Mouse (Mus musculus) C2C12 (cell line): Measurements from ENCODE around the gene Nek7. TPM values are rescaled to one million over a fixed set of nuclear protein-coding genes. Genes with fewer than 3 reads are reported as not detected.

Experiments used
- H3K27me3 ChIP-seq: one replicate; pipeline ENCODE4 v1.6.1; 2011; ENCODE audit not compliant: control insufficient read depth, insufficient read depth, insufficient read length
- H3K36me3 ChIP-seq: one replicate; pipeline ENCODE4 v1.6.1; 2011; ENCODE audit not compliant: control insufficient read depth, insufficient read depth
- H3K4me3 ChIP-seq: one replicate; pipeline ENCODE4 v1.5.1; 2011; ENCODE audit warnings: mild to moderate bottlenecking, control low read depth; ENCODE audit not compliant: poor library complexity, insufficient read depth, severe bottlenecking
- H3K79me2 ChIP-seq: one replicate; pipeline ENCODE4 v1.6.1; 2011; ENCODE audit not compliant: control insufficient read depth, insufficient read depth
- H3K79me3 ChIP-seq: one replicate; pipeline ENCODE4 v1.6.1; 2011; ENCODE audit warnings: low read depth, control low read depth
- H3ac ChIP-seq: one replicate; pipeline ENCODE3; 2011; ENCODE audit warnings: low read depth; ENCODE audit not compliant: control insufficient read depth, insufficient read length
- CEBPB ChIP-seq: IDR thresholded peaks from one replicate; pipeline ENCODE4 v1.6.1; 2011; ENCODE audit warnings: low read depth, mild to moderate bottlenecking, control low read depth, moderate library complexity
- CTCF ChIP-seq: IDR thresholded peaks from one replicate; pipeline ENCODE4 v1.5.1; 2011; ENCODE audit not compliant: control insufficient read depth, insufficient read depth, insufficient read length
- FOSL1 ChIP-seq: IDR thresholded peaks from one replicate; pipeline ENCODE4 v1.8.0; 2011; ENCODE audit warnings: mild to moderate bottlenecking, low read length; ENCODE audit not compliant: poor library complexity, insufficient read depth, severe bottlenecking
- MAX ChIP-seq: IDR thresholded peaks from one replicate; pipeline ENCODE4 v1.6.1; 2011; ENCODE audit warnings: mild to moderate bottlenecking, control low read depth
- MYOD1 ChIP-seq: IDR thresholded peaks from one replicate; pipeline ENCODE4 v1.6.1; 2011; ENCODE audit warnings: low read depth; ENCODE audit not compliant: control insufficient read depth, insufficient read length
- MYOG ChIP-seq: IDR thresholded peaks from one replicate; pipeline ENCODE4 v1.6.1; 2011; ENCODE audit not compliant: control insufficient read depth, insufficient read length; ENCODE audit errors: extremely low read depth
- USF1 ChIP-seq: IDR thresholded peaks from one replicate; pipeline ENCODE4 v1.6.1; 2011; ENCODE audit warnings: low read depth, mild to moderate bottlenecking, control low read depth, moderate library complexity
- polyA plus RNA-seq: library from polyadenylated mRNA; unstranded; fragments of >200 nt; fragmentation: generic; extraction: Trizol; gene quantifications from one replicate; pipeline ENCODE4 v1.2.1, GENCODE M21; 2012; ENCODE audit warnings: missing spikeins

Gene Nek7
- polyA plus RNA-seq, 1 experiment = 12.0 TPM

GRCm38 (mm10) chr1:138584423-138585013 lies 35.4 kb downstream of the Nek7 start:
- Histone ChIP-seq H3K36me3 (peaks cover 19% of the 10 kb centered on the region), H3K4me3 (no peak overlapping the region), H3K27me3 (no peaks in the 10 kb centered on the region), H3ac (no peak overlapping the region), H3K79me2 (peaks cover 89% of the 10 kb centered on the region), H3K79me3 (peaks cover 47% of the 10 kb centered on the region)
- TF ChIP-seq FOSL1 = no peak
- no peak for TF ChIP-seq MYOD1

GRCm38 (mm10) chr1:138582225-138582624 lies 37.7 kb downstream of the Nek7 start:
- Histone ChIP-seq H3K27me3 (no peaks in the 10 kb centered on the region), H3K79me3 (peaks cover 55% of the 10 kb centered on the region), H3K79me2 (peaks cover 89% of the 10 kb centered on the region), H3K4me3 (no peak overlapping the region), H3ac (no peak overlapping the region), H3K36me3 (peaks cover 24% of the 10 kb centered on the region)
- TF ChIP-seq CTCF (no peak), MAX (no peak), MYOD1 (no peak), MYOG (no peak), FOSL1 (no peak)

GRCm38 (mm10) chr1:138579822-138580492 lies 40.0 kb downstream of the Nek7 start:
- Histone ChIP-seq H3K27me3 (no peaks in the 10 kb centered on the region), H3K36me3 (peaks cover 24% of the 10 kb centered on the region), H3K79me3 (peaks cover 50% of the 10 kb centered on the region), H3ac (no peak overlapping the region), H3K79me2 (peaks cover 92% of the 10 kb centered on the region), H3K4me3 (no peak overlapping the region)
- TF ChIP-seq USF1 (no peak), CTCF (no peak), MYOG (no peak), MYOD1 (no peak), FOSL1 (no peak), MAX (no peak), CEBPB (no peak)

- peaks cover 49% of the 10 kb centered on the region for H3K79me3 ChIP-seq
- TF ChIP-seq CEBPB (no peak), MYOD1 (no peak), MAX (no peak), MYOG (no peak), CTCF (no peak), FOSL1 (no peak), USF1 (no peak)
These were observed 40.7 kb downstream of the Nek7 start for GRCm38 (mm10) chr1:138579207-138579606.

GRCm38 (mm10) chr1:138576803-138577202 lies 43.1 kb downstream of the Nek7 start:
- Histone ChIP-seq H3K79me2 (peaks cover 92% of the 10 kb centered on the region), H3K79me3 (peaks cover 52% of the 10 kb centered on the region), H3K36me3 (peaks cover 22% of the 10 kb centered on the region), H3ac (no peak overlapping the region), H3K27me3 (no peaks in the 10 kb centered on the region), H3K4me3 (no peak overlapping the region)
- TF ChIP-seq CEBPB (no peak), MYOD1 (no peak), MYOG (no peak), FOSL1 (no peak), USF1 (no peak), CTCF (no peak), MAX (no peak)

More at GRCm38 (mm10) chr1:138579207-138579606, 40.7 kb downstream of the Nek7 start:
- Histone ChIP-seq H3K4me3 (no peak overlapping the region), H3K36me3 (peaks cover 18% of the 10 kb centered on the region), H3K27me3 (no peaks in the 10 kb centered on the region), H3ac (no peak overlapping the region), H3K79me2 (peaks cover 92% of the 10 kb centered on the region)

- no peak overlapping the region for H3K4me3 ChIP-seq
- H3K79me3 ChIP-seq = peaks cover 52% of the 10 kb centered on the region
- no peaks in the 10 kb centered on the region for H3K27me3 ChIP-seq
- peaks cover 22% of the 10 kb centered on the region for H3K36me3 ChIP-seq
- TF ChIP-seq USF1 (no peak), MAX (no peak), CTCF (no peak), FOSL1 (no peak), MYOD1 (no peak), MYOG (no peak), CEBPB (no peak)
- H3K79me2 ChIP-seq = peaks cover 99% of the 10 kb centered on the region
- no peak overlapping the region for H3ac ChIP-seq
These were observed 43.8 kb downstream of the Nek7 start for GRCm38 (mm10) chr1:138576066-138576697.
